Mouse (Mus musculus): ENCODE results near the gene Olfr1239.

Olfr1239 gene

DNA sequence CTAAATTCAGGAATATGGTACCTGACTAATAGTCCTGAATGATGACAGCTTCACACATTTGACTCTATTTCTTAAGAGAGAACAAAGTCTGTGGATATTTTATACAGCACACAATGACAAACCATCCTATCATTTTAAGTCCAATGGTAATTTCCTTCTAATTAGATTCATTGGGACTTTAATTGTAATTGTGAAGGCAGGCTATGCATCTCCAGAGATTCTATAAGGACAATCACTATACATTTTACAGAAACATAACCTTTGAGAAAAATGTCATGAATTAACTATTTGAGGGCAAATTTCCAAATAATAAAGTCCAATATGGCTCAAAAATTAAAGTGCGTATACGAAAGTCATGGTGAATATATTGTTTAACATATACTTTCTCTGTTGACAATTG, at the start of gene Olfr1239:
Olfr1239 (minus strand) TSS at position 101 of the 400 bp plus-strand sequence.
- DNase-seq (ENCODE audit: low spot score in 2 of 2) = no peak

DNA sequence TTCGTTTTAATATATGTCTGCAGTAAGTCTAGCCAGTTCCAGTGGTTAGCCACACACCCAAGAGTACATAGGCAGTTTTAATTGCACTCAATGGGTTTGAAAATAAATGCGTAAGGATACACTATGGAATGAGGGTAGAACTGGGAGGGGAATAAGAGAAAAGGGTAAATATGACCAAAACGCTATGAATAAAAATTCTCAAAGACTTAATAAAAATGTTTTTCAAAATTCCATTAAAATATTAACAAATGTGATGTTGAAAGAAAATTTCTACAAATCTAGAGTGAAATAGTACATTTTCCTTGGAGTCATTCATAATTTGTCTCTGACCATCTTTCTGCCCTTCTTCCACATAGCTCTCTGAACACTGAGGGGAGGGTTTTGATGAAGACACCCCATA, 22.7 kb upstream of the Olfr1239 start, which contains the start of gene Olfr1240:
Olfr1240 (minus strand) TSS at position 101 of the 400 bp plus-strand sequence.
- no peak for DNase-seq (ENCODE audit: low spot score in 2 of 2)

DNA sequence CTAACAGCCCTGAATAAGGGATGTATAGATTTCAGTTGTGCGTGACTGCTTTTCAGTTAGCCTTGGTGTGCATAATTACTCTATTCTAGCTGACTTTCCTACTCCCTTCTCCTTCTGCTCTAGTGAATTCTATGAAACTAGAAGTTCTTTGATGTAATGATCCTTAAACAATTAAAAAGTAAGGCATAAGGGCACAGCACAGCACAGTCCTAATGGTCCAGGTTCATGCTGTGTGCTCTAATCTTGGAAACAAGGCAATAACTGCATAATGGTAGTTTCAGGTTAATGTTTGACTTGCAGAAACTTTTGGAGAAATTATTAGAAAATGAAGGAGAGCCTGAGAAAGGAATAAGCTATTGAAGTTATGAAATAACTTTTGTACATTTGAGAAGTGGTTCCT, 5.7 kb downstream of the Olfr1239 start:
- DNase-seq (ENCODE audit: low spot score in 2 of 2) = no peak

DNA sequence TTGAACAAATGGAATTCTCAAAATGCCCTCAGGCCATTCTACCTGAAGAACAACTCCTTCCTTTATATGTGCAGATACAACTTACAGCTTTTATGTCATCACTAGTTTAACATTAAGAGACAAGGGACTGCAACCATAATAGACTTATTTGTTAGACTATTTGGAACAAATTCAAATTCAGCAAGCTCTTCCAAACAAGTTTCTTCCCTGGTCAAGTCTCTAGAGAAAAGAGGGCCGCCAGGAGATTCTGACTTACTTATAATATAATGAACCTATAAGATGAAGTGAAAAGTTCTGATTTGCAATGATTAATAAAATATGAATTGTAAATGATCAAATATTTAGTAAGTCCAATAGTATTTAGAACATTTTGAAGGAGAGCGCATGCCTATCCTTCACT, 10.6 kb downstream of the Olfr1239 start, which contains the start of gene Olfr1238:
Olfr1238 (minus strand) TSS at position 101 of the 400 bp plus-strand sequence.
- DNase-seq (ENCODE audit: low spot score in 2 of 2) = no peak

DNA sequence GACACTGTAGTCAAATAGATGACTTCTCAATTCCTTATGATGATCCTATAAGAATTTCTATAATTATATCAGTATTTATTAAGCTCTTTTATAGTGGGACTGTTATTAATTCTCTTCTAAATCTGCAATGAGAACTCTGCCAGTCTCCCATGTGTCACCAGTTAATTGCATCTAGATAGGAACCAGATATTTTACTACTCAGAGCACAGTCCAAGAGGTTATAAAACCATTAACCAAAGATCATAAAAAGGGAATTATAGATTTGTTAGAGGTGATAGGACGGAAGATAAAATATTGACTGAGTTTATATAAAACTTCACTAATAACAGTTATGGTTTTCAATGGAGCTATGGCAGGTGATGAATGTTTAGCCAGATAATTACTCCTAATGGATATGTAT, 19.3 kb downstream of the Olfr1239 start:
- no peak for DNase-seq (ENCODE audit: low spot score in 2 of 2)

Measured in right cerebral cortex, postnatal 10 days (tissue).